Mouse (Mus musculus) intestine, embryonic 14.5 days (tissue): Measurements from ENCODE around the gene Oas1e. TPM values are rescaled to one million over a fixed set of nuclear protein-coding genes. Genes with fewer than 3 reads are reported as not detected.
"Not testable (repeated sequence)": the region's sequence is repeated elsewhere in the genome, so short reads cannot be mapped to it uniquely, and the experiment has no call there.

Source experiments
- ATAC-seq: fragments of 200-750 bp; cut with Nextera tagmentation; replicated peaks from 2 replicates; pipeline ENCODE4 v1.8.0; 2017; ENCODE audit warnings: low read depth, moderate number of reproducible peaks, moderate TSS enrichment, moderate library complexity; ENCODE audit not compliant: low FRiP score, low TSS enrichment
- DNase-seq: peaks from one replicate; pipeline ENCODE4 v3.0.0-alpha.2; 2018; ENCODE audit warnings: low spot score
- H3K27ac ChIP-seq: fragments of 300-500 bp; sonication (generic); 2 replicates; pipeline ENCODE4 v1.5.1; 2014; ENCODE audit warnings: low read depth, mild to moderate bottlenecking, control low read depth
- H3K27me3 ChIP-seq: fragments of 300-500 bp; sonication (generic); replicated peaks from 2 replicates; pipeline ENCODE4 v1.6.1; 2014; ENCODE audit warnings: low read length, control low read depth; ENCODE audit not compliant: control insufficient read depth, insufficient read depth
- H3K36me3 ChIP-seq: fragments of 300-500 bp; sonication (generic); 2 replicates; pipeline ENCODE4 v1.6.1; 2014; ENCODE audit warnings: low read length, control low read depth; ENCODE audit not compliant: control insufficient read depth, insufficient read depth
- H3K4me1 ChIP-seq: fragments of 300-500 bp; sonication (generic); replicated peaks from 2 replicates; pipeline ENCODE4 v1.6.1; 2014; ENCODE audit warnings: low read length, control low read depth, mixed read lengths; ENCODE audit not compliant: control insufficient read depth, insufficient read depth
- H3K4me2 ChIP-seq: fragments of 300-500 bp; sonication (generic); 2 replicates; pipeline ENCODE4 v1.6.1; 2014; ENCODE audit warnings: low read length
- H3K4me3 ChIP-seq: fragments of 300-500 bp; sonication (generic); 2 replicates; pipeline ENCODE4 v1.5.1; 2014; ENCODE audit warnings: low read depth, low read length, control low read depth, mixed read lengths
- H3K9ac ChIP-seq: fragments of 300-500 bp; sonication (generic); 2 replicates; pipeline ENCODE4 v1.6.1; 2014; ENCODE audit warnings: mild to moderate bottlenecking, low read length
- H3K9me3 ChIP-seq: fragments of 300-500 bp; sonication (generic); 2 replicates; pipeline ENCODE4 v1.6.1; 2016; ENCODE audit warnings: low read length, control low read depth; ENCODE audit not compliant: control insufficient read depth
- WGBS: fragments of 180-500 bp; shearing (Covaris S2); extraction: QIAGEN DNeasy Blood & Tissue Kit; methylation state at CpG from one replicate; pipeline ENCODE4 v1.1.7; 2014; 5-methylcytosine and 5-hydroxymethylcytosine counted together
- polyA plus RNA-seq: library from polyadenylated mRNA; unstranded; fragments of >200 nt; fragmentation: Nextera tagmentation; extraction: Ambion mirVana; gene quantifications from 2 replicates; pipeline ENCODE4 v1.2.1, GENCODE M21; 2014

Oas1e gene
- polyA plus RNA-seq, 1 experiment from 2014 or later: not detected

DNA sequence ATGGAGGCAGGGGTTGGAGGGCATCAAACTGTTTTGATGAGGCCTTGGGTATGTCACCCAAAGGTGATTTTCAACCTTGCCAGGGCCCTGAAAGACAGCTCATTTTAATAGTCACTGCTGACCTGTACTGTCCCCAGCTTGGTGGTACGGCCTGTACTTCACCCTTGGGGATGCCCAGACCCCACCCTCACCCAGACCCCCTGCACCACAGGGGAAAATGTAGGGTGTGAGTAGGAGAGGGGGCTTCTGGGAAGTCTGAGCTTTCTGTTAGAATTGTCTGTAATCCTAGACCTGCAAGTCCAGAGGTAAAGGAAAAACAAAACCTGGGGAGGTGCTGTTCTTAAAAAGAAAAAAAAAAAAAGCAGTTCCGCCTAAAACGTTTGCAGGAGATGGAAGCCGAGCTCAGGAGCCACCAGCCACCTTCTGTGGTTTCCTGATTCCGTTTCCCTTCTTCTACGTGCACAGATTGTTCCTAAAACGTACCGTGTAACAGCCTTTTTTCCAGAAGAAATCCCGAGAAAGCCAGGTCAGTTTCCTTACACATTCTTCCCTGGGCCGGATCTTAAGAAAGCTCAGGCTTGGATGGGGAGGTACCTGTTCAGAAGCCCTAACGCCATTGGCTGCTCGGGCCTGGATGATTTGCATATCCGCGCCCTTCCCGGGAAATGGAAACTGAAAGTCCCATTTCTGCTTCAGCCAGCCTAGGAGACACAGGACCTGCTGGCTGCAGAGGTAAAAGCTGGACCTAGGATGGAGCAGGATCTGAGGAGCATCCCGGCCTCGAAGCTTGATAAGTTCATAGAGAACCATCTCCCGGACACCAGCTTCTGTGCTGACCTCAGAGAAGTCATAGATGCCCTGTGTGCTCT lies 16.9 kb upstream of the Oas1e start, which contains the start of gene Oas1c:
Oas1c (minus strand) TSS at position 564 of the 869 bp plus-strand sequence.
- Histone ChIP-seq H3K4me2 (peak within 1 kb of the TSS; percentile 61), H3K9ac (peak within 1 kb of the TSS; percentile 47), H3K36me3 (no peaks in the 10 kb centered on the region), H3K4me3 (peak within 1 kb of the TSS; percentile 34), H3K27ac (peak within 1 kb of the TSS; percentile 74), H3K9me3 (no peaks in the 10 kb centered on the region), H3K4me1 (peaks cover 5% of the 10 kb centered on the region), H3K27me3 (no peaks in the 10 kb centered on the region)
- 6% methylated on average over 18 of the region's 18 CpGs for WGBS
- peak; percentile 76; the same call in 1 of the 2 replicates for ATAC-seq
- DNase-seq: peak; percentile 85

DNA sequence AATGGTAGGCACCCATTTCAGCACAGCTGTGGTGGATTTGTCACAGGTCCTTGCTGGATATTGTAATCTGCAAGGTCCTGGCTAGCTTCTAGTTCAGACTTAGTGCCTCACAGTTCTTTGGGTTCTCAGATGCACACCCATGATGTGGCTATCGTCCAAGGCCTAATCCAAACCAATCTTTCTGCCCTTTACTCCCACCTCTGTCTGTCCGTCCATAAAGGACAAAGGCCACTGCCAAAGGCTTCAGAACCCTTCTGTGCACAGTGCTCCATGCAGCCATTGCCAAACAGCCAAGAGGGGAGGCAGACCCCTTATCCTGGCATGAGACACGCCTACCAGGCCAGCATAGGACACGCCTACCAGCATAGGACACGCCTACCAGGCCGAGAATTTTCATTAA lies 13.8 kb upstream of the Oas1e start:
- Histone ChIP-seq H3K4me3 (no peak overlapping the region), H3K9me3 (0 out of 2 replicates have a peak, but pooled peaks cover 4% of the 10 kb centered on the region), H3K4me2 (no peak overlapping the region), H3K27ac (no peak overlapping the region), H3K27me3 (no peaks in the 10 kb centered on the region), H3K36me3 (no peaks in the 10 kb centered on the region), H3K4me1 (peaks cover 5% of the 10 kb centered on the region), H3K9ac (no peak overlapping the region)
- DNase-seq (no peak), ATAC-seq (no peak)
- WGBS: 41% methylated on average over 6 of the region's 6 CpGs

DNA sequence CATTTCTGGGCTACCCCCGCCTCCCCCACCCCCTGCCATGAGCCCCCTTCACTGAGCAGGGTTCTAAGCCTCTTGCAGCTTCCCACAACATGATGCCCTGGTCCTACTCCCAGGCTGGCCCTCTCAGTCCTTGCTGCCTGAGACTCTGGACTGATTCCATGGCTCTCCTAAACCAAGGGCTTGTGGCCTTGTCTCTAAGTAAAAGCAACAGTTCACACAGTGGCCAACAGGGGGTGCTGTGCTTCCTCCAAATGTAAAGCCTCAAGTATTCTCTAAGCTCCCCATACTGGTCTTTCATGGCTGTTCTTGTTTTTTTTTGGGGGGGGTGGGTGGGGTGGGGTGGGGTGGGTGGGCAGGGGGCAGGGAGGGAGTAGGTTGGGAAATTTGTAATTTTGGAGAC lies 11.1 kb upstream of the Oas1e start:
- no peaks in the 10 kb centered on the region for H3K36me3 ChIP-seq
- DNase-seq: peak; percentile 79
- 93% methylated on average over 1 of the region's 1 CpGs for WGBS
- H3K27ac ChIP-seq: no peak overlapping the region
- no peak for ATAC-seq
- H3K4me1 ChIP-seq: no peaks in the 10 kb centered on the region
- H3K27me3 ChIP-seq: no peaks in the 10 kb centered on the region
- no peak overlapping the region for H3K4me3 ChIP-seq
- H3K4me2 ChIP-seq: no peak overlapping the region
- 0 out of 2 replicates have a peak, but pooled peaks cover 4% of the 10 kb centered on the region for H3K9me3 ChIP-seq
- no peak overlapping the region for H3K9ac ChIP-seq

DNA sequence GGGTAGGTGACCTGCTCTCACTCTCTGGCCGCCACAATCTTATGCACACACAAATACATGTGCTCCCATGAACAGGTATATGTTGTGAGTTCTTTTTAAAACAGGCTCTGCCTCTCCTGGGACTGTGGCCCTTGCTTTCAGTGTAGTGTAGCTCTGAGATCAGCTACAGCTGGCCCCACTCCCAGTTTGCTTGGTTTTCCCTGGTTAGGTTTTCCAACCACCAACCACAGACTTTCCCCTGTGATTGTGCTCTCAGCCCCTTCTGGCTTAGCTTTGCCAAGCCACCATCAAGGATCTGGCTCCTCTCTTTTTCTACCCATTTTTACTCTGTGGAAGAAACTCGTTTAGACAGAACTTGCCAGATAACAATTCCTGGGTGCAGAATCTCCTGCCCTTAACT lies 8.3 kb upstream of the Oas1e start:
- Histone ChIP-seq H3K4me1 (no peaks in the 10 kb centered on the region), H3K4me2 (no peak overlapping the region), H3K9me3 (0 out of 2 replicates have a peak, but pooled peaks cover 4% of the 10 kb centered on the region), H3K27me3 (no peaks in the 10 kb centered on the region), H3K9ac (no peak overlapping the region), H3K4me3 (no peak overlapping the region), H3K27ac (no peak overlapping the region), H3K36me3 (no peaks in the 10 kb centered on the region)
- WGBS: 66% methylated on average over 2 of the region's 2 CpGs
- ATAC-seq: no peak
- no peak for DNase-seq

DNA sequence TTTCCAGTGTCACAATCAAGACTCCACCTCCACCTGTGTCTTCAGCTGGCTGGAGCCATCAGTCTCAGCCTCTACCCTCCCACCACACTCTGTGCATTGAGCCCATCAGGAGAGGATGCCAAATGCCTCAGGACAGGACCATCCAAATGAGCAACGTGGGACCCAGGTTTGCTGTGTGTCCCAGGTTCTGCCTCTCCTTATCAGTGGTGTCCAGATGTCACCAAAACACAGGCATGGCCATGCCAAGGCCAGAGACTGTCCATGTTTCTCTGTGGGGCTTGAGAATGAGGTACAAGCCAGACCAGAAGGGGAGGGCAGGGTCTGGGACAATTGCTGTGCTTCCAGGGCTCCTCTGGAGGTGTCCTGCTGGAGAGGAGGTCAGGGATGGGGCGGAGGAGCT lies 3.6 kb upstream of the Oas1e start:
- WGBS: 63% methylated on average over 2 of the region's 2 CpGs
- H3K4me3 ChIP-seq, H3K9ac ChIP-seq, H3K36me3 ChIP-seq, H3K4me2 ChIP-seq, H3K9me3 ChIP-seq, ATAC-seq, H3K4me1 ChIP-seq, H3K27ac ChIP-seq, DNase-seq, H3K27me3 ChIP-seq: not testable (repeated sequence)

DNA sequence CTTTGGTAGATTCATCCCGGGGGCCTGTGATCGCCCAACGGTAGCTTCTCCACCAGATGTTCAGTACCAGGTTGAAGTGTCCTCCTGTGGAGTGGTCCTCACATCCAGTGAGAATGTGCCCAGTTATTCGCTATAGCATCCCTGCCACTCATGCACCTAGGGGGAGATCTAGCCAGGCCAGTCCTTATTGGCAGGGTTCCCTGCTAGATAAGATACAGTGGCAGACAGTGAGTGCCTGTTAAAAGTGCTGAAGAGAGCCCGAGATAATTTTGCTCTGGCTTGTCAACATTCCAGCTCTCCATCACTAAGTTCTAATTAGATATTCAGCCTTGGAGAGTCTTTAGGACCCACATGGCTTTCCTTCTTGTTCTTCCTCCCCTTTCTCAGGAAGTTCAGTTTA lies 2.8 kb upstream of the Oas1e start:
- H3K4me1 ChIP-seq, H3K4me2 ChIP-seq, H3K4me3 ChIP-seq, H3K36me3 ChIP-seq, H3K9me3 ChIP-seq, H3K9ac ChIP-seq, DNase-seq, H3K27ac ChIP-seq, ATAC-seq, H3K27me3 ChIP-seq: not testable (repeated sequence)
- WGBS: 74% methylated on average over 5 of the region's 5 CpGs

DNA sequence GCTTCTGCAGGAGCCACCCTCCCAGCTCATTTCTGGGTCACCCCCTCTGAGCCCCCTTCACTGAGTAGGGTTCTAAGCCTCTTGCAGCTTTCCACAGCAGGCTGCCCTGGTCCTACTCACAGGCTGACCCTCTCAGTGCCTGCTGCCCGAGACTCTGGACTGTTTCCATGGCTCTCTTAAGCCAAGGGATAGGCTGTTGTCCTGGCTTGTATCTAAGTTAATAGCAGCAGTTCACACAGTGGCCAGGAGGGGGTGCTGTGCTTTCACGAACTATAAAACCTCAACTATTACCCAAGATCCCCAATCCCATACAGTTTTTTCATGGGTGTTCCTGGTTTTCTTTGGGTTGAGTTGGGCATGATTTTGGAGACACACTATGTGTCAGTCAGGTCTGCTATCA lies 2.3 kb downstream of the Oas1e start:
- ATAC-seq (no peak), DNase-seq (peak; percentile 79)
- Histone ChIP-seq H3K4me3 (no peak overlapping the region), H3K9ac (no peak overlapping the region), H3K27me3 (no peaks in the 10 kb centered on the region), H3K4me2 (no peak overlapping the region), H3K4me1 (no peaks in the 10 kb centered on the region), H3K9me3 (no peaks in the 10 kb centered on the region), H3K27ac (no peak overlapping the region), H3K36me3 (no peaks in the 10 kb centered on the region)
- WGBS: 16% methylated on average over 2 of the region's 2 CpGs

DNA sequence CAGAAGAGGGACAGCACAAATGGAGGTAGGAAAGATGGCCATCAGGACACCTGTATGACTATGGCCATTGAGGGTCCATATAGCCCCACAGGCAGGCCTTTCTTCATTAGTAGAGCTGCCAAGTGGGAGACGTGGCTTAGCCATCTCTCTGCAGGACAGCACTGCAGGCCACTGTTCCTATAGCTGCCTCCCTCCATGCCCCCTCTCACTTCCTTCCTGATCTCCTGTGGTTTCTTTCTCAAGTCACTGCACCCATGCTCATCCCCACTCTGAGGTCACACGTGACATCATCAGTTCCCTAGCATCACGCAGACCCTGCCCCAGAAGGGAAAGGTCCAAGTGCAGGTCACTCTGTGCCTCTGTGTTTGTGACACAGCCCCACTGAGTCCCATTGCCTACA lies 8.3 kb downstream of the Oas1e start:
- H3K27me3 ChIP-seq: no peaks in the 10 kb centered on the region
- DNase-seq: no peak
- no peak overlapping the region for H3K4me3 ChIP-seq
- H3K4me2 ChIP-seq: no peak overlapping the region
- H3K4me1 ChIP-seq: no peaks in the 10 kb centered on the region
- ATAC-seq: no peak
- WGBS: 66% methylated on average over 3 of the region's 3 CpGs
- H3K27ac ChIP-seq: no peak overlapping the region
- no peaks in the 10 kb centered on the region for H3K9me3 ChIP-seq
- H3K36me3 ChIP-seq: no peaks in the 10 kb centered on the region
- no peak overlapping the region for H3K9ac ChIP-seq

DNA sequence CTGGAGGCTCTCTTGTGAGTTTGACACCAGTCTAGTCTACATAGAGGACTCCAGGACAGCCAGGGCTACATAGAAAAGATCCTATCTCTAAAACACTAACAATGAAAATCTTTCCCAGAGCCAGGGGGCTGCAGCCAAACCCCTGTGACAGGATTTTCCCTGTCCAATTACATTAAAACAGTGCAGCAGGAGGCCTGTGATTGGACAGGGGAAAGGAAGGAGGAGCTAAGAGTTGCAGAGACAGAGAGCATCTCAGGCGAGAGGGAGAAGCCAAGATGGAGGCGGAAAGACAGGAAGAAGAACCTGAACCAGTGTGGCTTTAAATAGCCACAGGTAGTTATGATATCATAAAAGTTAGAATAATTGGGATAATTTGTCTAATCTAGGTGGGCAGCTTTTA lies 12.9 kb downstream of the Oas1e start:
- Histone ChIP-seq H3K27me3 (no peaks in the 10 kb centered on the region), H3K36me3 (no peaks in the 10 kb centered on the region), H3K9ac (no peak overlapping the region), H3K4me3 (no peak overlapping the region), H3K4me2 (no peak overlapping the region), H3K9me3 (no peaks in the 10 kb centered on the region), H3K27ac (no peak overlapping the region), H3K4me1 (no peaks in the 10 kb centered on the region)
- WGBS: 64% methylated on average over 2 of the region's 2 CpGs
- ATAC-seq (no peak), DNase-seq (no peak)
